Mouse (Mus musculus) mouse trophoblast stem cell (cell line): ENCODE data around the gene Sox2.

Experiments
- in situ Hi-C, 2 experiments: fragments of 300-500 bp; cut with MseI, MboI; formaldehyde crosslinking; loops; 2 replicates in 1 of 2; 3 replicates in 1 of 2; pipeline ENCODE4 v1.15.1; 2025

Sox2 gene

DNA sequence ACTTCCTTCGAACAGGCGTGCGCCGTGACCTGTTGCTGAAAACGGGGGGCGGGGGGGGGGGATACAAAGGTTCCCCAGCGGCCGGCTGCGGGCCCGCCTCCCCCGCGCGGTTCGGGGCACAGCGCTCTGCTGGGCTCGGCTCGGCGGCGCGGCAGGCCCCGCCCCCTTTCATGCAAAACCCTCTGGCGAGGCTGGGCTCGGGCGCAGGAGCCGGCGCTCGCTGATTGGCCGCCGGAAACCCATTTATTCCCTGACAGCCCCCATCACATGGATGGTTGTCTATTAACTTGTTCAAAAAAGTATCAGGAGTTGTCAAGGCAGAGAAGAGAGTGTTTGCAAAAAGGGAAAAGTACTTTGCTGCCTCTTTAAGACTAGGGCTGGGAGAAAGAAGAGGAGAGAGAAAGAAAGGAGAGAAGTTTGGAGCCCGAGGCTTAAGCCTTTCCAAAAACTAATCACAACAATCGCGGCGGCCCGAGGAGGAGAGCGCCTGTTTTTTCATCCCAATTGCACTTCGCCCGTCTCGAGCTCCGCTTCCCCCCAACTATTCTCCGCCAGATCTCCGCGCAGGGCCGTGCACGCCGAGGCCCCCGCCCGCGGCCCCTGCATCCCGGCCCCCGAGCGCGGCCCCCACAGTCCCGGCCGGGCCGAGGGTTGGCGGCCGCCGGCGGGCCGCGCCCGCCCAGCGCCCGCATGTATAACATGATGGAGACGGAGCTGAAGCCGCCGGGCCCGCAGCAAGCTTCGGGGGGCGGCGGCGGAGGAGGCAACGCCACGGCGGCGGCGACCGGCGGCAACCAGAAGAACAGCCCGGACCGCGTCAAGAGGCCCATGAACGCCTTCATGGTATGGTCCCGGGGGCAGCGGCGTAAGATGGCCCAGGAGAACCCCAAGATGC is at the start of gene Sox2:
TSS of gene Sox2 (plus strand) at position 680 of the 895 bp plus-strand sequence.
- in situ Hi-C loops = loop anchor here (5.0 to 25.0 kb wide), 6 partner anchors 107 to 837 kb away; no protein-coding TSS in a partner anchor

DNA sequence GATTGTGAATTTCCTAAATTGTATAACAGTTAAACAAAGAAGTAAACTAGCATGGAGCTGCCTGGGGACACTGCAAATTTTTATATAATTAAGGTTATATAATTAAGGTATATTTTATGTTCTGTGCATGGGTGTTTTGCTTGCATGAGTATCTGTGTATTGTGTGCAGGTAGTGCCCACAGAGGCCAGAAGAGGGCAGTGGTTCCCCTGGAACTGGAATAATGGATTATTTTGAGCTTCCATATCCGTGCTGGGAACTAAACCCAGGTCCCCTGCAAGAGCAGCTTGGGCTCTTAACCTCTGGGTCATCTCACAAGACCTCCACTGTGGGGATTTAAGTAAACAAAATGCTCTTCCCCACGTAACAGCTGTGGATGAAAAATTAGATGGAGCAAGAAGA is 49.1 kb upstream of the Sox2 start:
- in situ Hi-C loops = no loop called here

- in situ Hi-C loops = no loop called here
Observed at GRCm38 (mm10) chr3:34614107-34614506, 36.1 kb upstream of the Sox2 start.

GRCm38 (mm10) chr3:34615526-34615925 is 34.7 kb upstream of the Sox2 start:
- in situ Hi-C loops = no loop called here

DNA sequence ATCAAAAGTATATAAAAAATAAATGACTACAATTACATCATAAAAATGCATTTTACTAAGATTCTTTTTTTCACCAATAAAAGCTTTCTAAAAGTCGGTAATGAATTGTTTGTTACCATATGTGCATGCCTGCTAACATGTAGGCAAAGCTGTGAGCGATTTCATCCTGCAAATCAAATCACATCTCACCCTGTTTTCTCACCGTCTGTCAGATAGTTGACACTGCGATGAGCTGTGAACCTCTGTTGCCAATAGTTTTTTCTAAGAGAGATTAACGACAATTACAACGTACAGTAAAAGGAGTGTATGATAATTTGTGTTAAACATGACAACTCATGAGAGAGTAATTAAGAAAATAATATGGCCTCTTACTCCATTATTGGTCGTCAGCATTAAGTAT is 31.3 kb upstream of the Sox2 start:
- in situ Hi-C loops = no loop called here

DNA sequence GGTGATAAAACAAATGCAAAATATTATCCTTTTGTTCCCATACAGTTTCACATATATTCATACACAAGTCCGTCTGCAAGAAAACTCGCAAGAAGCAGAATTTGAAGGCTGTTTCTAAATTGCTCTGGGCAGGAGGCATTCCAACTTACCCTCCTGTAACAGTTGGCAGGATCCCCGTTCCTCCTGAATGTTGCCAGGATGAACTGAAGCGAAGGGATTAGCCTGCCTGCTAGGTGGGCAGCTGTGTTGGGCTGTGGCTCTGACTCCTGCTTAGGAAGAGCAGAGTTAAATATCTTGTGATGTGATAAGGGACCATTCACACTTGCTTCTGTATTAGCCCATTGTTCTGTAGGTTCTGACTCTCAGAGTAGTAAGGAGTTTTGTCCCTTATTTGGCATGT is 30.1 kb upstream of the Sox2 start:
- in situ Hi-C loops = no loop called here

- in situ Hi-C loops = loop anchor here in 1 of 2 experiments (25.0 kb wide), 2 partner anchors 387 to 863 kb away; no protein-coding TSS in a partner anchor
Observed at GRCm38 (mm10) chr3:34624721-34625270, 25.4 kb upstream of the Sox2 start.

GRCm38 (mm10) chr3:34626521-34626920 is 23.7 kb upstream of the Sox2 start:
- in situ Hi-C loops = loop anchor here in 1 of 2 experiments (25.0 kb wide), 2 partner anchors 389 to 861 kb away; no protein-coding TSS in a partner anchor

GRCm38 (mm10) chr3:34630031-34630430 is 20.2 kb upstream of the Sox2 start:
- in situ Hi-C loops = loop anchor here in 1 of 2 experiments (25.0 kb wide), 2 partner anchors 393 to 857 kb away; no protein-coding TSS in a partner anchor

GRCm38 (mm10) chr3:34630736-34631135 is 19.5 kb upstream of the Sox2 start:
- in situ Hi-C loops = loop anchor here in 1 of 2 experiments (25.0 kb wide), 2 partner anchors 393 to 857 kb away; no protein-coding TSS in a partner anchor

DNA sequence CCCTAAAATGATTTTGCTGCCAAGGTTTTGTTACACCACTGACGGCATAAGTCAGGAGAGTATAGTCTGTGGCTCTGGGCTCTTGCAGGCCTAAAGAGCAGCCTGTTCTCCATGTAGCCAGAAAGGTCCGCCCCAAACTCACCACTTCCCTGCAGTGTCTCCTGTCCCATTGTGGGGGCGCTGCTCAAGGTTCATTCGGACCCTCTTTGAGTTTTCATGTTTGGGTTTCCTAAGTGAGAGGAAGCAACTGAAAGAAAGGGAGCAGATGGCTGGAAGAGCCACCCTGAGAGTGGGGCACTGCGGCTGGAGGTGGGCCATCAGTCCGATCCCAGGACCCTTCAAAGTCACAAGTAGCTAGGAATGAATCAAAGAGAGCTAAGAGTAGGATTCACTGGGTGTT is 13.2 kb upstream of the Sox2 start:
- in situ Hi-C loops = loop anchor here (5.0 to 25.0 kb wide), 3 partner anchors 400 to 850 kb away; no protein-coding TSS in a partner anchor

GRCm38 (mm10) chr3:34637481-34637880 is 12.7 kb upstream of the Sox2 start:
- in situ Hi-C loops = loop anchor here (5.0 to 25.0 kb wide), 3 partner anchors 400 to 850 kb away; no protein-coding TSS in a partner anchor

GRCm38 (mm10) chr3:34637926-34638325 is 12.3 kb upstream of the Sox2 start:
- in situ Hi-C loops = loop anchor here (5.0 to 25.0 kb wide), 3 partner anchors 401 to 849 kb away; no protein-coding TSS in a partner anchor

GRCm38 (mm10) chr3:34638344-34638743 is 11.9 kb upstream of the Sox2 start:
- in situ Hi-C loops = loop anchor here (5.0 to 25.0 kb wide), 3 partner anchors 401 to 849 kb away; no protein-coding TSS in a partner anchor

GRCm38 (mm10) chr3:34639031-34639872 is 11.0 kb upstream of the Sox2 start:
- in situ Hi-C loops = loop anchor here (5.0 to 25.0 kb wide), 3 partner anchors 402 to 848 kb away; no protein-coding TSS in a partner anchor

GRCm38 (mm10) chr3:34639873-34640270 is 10.3 kb upstream of the Sox2 start:
- in situ Hi-C loops = loop anchor here (5.0 to 25.0 kb wide), 4 partner anchors 403 to 847 kb away; no protein-coding TSS in a partner anchor

- in situ Hi-C loops = loop anchor here (10.0 to 25.0 kb wide), 3 partner anchors 403 to 847 kb away; no protein-coding TSS in a partner anchor
Observed at GRCm38 (mm10) chr3:34640276-34640675, 9.9 kb upstream of the Sox2 start.

GRCm38 (mm10) chr3:34640690-34641600 is 9.3 kb upstream of the Sox2 start:
- in situ Hi-C loops = loop anchor here (10.0 to 25.0 kb wide), 3 partner anchors 404 to 846 kb away; no protein-coding TSS in a partner anchor

GRCm38 (mm10) chr3:34641756-34642497 is 8.3 kb upstream of the Sox2 start:
- in situ Hi-C loops = loop anchor here (10.0 to 25.0 kb wide), 3 partner anchors 405 to 845 kb away; no protein-coding TSS in a partner anchor
